Mouse (Mus musculus): Measurements from ENCODE around the gene Swi5.

GRCm38 (mm10) chr2:32240591-32240990 lies 47.3 kb downstream of the Swi5 start:
- TF ChIP-seq ZNF384 (IDR thresholded peaks at IDR 0.05; ENCODE audit: low read depth, low read length) (no peak), MAFK (IDR thresholded peaks at IDR 0.05; ENCODE audit: insufficient read depth, low read depth, low read length) (no peak), HCFC1 (IDR thresholded peaks at IDR 0.05; ENCODE audit: borderline replicate concordance, insufficient read depth, low read length) (no peak), ZC3H11A (IDR thresholded peaks at IDR 0.05; ENCODE audit: borderline replicate concordance, low read depth, low read length) (no peak)

All from ES-E14 (cell line).